Mouse (Mus musculus) thymus, postnatal 10 days (tissue): ENCODE measurements at regions not wholly inside any gene's neighbourhood (a gene's known extent, or its start where the extent isn't known, plus 50 kb on each side); places are given as distances from the start of the nearest gene placed in this dataset.

Source experiments
- DNase-seq, 2 experiments: peaks; one replicate each; pipeline ENCODE4 v3.0.0; 2021; ENCODE audit warnings: low spot score in 2 of 2

GRCm38 (mm10) chr2:51073040-51073594 lies 75.8 kb downstream of the Rnd3 start:
- DNase-seq, result no peak

DNA sequence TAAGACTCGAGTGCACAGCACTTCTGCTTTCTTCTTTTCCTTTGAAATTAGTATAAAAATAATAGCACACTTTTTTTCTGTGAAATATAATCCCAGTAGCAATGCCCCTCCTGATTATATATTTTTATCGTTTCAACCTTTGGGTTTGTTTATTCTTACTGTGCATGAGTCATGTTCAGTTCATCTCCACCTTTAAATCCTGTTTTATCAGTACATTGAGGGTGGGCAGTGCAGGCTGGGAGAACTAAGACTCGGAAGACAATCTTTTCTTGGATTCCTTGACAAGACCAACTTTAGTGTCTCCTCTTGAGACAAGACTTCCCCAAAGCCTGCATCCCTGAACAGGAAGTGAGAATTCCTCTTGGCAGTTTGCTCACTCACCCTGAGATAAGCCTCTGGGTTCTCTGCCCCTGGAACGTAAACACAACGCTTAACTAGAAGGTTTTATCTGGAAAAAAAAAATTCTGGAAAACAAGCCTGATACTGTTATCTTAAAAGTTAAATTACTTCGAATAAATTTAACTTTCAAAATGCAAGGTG lies 76.5 kb downstream of the Rnd3 start:
- DNase-seq, result no peak

DNA sequence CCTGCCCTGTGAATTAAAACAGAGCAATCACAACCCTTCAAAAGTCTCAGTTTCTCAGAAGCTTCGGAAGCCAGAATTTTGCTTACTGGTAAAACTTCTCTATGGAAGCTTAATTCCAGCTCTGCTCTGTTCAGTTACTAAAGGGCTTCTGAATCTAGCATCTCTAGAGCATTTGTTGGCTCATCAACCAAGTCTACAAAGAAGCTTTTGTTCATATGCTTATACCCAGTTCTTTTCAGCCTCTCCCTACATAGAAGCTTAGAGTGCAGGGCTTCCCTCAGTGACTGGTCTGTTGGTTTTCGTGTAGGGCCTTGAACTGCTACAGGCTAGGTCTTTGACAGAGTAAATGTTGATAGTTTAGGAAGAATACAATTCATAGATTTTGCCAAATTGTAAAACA lies 78.0 kb downstream of the Rnd3 start:
- DNase-seq, result no peak

DNA sequence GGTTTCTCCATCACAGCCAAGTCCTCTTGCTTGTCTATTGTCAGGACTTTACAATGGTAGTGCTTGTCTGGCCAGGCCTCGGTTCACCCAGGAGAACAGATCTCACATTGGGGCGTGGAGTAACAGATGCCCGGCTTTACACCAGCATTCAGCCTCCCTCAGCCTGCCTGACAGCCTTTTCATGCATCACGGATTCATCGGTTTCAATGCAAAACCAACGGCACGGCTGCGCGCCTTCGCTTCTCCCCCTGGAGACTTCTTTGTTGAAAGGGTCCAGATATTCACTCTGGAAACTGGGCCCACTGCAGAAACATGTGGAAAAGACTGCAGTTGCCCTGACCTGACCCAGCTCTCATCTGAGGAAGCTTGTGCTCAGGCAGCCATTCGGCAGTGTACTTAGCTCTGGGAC lies 82.5 kb downstream of the Rnd3 start:
- DNase-seq, result no peak

DNA sequence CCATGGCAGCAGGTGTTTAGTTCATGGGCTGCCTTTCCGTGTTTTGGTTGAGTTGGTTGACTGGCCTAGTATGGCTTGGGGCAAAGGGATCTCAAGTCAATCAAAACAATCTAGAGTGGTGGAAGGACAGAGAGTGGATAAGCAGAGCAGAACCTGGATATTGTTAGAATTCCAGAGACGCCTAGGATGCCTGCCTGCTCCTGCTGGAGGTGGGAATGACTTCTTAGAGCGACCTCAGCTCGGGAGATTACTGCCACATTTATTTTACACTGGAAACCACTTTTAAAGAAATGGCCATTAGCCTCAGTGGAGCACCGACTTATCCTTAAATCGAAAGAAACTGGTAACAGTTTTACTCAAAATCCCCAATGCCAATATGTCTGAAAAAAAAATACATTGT lies 83.1 kb downstream of the Rnd3 start:
- no peak for DNase-seq

GRCm38 (mm10) chr2:51064821-51065220 lies 84.1 kb downstream of the Rnd3 start:
- DNase-seq, result no peak

DNA sequence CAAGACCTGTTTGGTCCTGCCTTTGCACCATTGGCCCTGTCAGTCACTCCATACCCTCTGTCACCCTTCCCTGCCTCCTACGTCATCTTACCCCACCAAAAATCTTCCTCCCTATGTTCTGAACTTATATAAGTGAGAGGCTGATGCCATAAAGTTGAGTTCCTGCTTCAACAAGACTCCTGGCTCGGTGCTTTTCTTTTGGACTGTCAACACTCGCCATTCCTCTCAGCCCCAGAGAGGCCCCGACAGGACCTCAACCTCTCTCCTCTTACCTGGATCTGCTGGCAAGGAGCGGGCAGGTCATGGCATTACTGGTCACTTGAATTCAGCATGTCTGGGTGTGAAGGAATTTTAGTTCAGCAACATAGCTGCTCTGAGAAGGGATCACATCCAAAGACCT lies 86.9 kb downstream of the Rnd3 start:
- no peak for DNase-seq

DNA sequence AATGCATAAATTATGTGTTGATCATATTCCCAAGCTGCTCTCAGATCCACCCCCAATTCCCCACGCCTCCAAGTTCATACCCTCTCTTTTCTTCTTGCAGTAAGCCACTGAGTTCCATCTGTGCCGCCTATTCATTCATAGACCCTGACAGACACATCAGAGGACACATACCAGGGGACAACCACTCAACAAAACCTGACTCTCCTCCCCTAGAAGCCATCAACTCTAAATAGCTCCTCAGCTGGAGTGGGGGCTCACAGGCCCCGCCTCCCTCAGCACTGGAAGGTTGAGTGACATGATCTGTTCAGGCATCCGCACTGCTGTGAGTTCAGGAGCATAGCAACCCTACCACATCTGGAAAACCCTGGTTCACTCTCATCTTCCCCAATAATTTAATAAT lies 90.8 kb downstream of the Rnd3 start:
- no peak for DNase-seq

DNA sequence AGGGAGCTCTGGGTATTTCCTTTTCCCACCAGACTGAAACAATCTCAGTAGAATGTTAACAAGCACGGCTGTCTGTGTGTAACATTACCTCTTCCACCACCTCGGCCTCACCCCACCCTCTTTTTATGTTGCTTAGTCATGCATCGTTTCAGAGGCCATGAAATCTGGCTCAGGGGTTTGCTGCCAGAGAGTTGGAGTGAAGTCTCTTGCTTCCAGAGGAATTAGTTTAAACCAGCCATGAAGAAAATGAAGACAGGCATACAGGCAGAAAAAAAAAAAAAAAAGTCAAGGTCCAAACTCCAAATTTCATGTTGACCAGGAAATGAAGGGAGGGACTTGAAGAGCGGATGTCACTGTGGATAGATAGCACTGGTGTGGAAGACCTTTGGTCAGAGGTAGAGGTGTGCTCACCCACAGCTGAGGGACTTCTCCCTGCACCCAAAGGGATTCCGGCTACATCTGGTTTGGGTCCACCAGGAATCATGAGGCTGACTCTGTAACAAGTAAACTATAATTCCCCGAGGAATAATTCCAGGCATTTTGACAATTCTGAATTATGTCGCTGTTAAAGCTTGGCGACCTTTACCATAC lies 92.7 kb downstream of the Rnd3 start:
- no peak for DNase-seq

GRCm38 (mm10) chr2:51055339-51055738 lies 93.6 kb downstream of the Rnd3 start:
- no peak for DNase-seq

GRCm38 (mm10) chr2:51049834-51050170 lies 99.1 kb downstream of the Rnd3 start:
- no peak for DNase-seq

GRCm38 (mm10) chr2:51049101-51049833 lies 99.6 kb downstream of the Rnd3 start:
- no peak for DNase-seq

GRCm38 (mm10) chr2:51047520-51047919 lies 101.4 kb downstream of the Rnd3 start:
- no peak for DNase-seq

GRCm38 (mm10) chr2:51045626-51046025 lies 103.3 kb downstream of the Rnd3 start:
- DNase-seq, result no peak

DNA sequence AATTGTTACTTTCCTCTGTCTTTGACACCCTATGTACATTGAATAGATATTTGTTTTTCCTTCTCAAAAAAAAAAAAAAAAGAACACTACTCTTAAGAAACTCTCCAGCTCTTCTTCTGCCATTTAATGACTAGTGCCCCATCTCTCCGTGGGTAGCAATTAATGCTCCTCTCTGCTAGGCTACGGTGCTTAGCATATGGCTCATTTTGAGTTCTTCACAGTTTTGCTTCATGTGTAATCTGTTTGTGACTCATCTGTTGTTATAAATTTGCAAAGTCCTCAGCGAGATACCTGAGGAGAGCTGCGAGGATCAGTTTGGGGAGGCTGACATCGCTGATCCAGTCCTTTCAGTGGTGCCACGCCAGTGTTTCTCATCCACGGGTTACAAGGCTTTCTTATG lies 107.8 kb downstream of the Rnd3 start:
- DNase-seq, result no peak

DNA sequence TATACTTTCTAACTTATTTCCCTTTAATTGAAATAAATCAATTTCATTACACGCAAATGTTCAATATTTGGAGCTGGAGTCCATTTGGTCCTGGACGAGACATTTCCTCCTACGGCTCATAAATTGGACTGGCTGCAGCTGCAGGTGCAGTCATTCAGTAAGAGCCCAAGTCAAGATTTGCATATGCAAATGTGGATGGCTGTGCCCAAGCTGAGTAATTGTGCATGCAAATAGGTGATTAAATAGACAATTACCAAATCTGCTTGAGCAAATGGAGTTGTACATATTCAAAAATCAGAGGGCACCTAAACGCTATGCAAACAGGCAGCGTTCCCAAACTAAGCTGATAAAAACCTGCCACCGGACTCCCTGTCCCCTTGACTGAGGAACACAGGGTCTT lies 110.2 kb downstream of the Rnd3 start:
- DNase-seq, result no peak

DNA sequence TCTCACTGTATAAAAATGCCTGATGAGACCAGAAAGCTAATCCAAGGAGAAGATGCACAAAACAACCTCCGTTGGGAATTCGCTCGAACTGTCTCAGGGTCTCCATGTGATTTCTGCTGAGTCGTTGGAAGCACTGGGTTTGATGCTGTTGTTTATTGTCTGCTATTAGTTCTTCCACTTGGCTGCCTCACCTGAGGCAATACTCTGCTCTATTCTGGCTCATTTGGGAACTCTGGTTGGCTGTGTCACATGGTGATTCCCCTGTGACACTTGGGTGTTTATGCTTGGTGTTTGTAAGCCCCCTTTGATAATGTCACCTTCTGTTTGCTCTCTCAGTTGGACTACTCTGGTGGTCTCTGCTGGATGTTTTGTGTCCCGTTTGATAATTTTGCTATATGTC lies 111.9 kb downstream of the Rnd3 start:
- no peak for DNase-seq

GRCm38 (mm10) chr2:51036190-51036755 lies 112.6 kb downstream of the Rnd3 start:
- DNase-seq, result no peak

- no peak for DNase-seq
Observed at GRCm38 (mm10) chr2:51033881-51034280, 115.0 kb downstream of the Rnd3 start.

GRCm38 (mm10) chr2:51022479-51022878 lies 126.4 kb downstream of the Rnd3 start:
- no peak for DNase-seq

- DNase-seq, result no peak
Observed at GRCm38 (mm10) chr2:51016129-51016402, 132.8 kb downstream of the Rnd3 start.

DNA sequence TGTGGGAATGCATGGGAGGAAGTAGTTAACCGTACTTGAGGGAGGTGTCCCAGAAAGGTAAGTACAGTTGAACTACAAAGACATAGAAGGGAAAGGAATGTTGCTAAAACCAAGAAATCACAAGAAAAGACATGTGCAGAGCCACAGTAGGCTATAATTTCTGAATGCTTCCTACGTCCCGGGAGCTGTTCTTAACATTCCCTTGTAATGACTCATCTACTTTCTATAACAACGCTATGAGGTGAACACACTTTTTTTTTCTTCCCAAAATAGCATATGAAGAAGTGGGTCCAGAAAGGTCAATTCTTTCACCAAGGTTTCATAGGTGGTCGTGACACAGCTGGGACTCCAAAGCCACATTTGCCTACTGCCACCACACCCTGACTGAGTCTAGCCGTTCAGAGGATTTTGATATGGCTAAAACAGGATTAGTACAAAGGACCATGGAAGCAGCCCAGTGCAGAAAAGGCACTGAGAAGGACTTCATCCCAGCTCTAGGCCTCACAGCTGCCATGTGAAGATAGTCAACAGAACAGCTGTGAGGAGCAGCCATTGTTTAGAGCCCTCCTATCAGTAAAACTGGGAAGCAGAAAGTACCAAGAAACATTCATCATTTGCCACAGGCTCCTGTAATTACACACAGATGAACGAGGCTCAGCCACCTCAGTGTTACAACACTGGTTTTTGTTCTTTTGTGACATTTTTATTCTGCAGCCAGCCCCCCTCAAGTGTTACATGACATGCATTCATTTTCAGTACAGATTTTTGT lies 133.4 kb downstream of the Rnd3 start:
- no peak for DNase-seq
